Mouse (Mus musculus): ENCODE results near the gene Zzef1. TPM values are rescaled to one million over a fixed set of nuclear protein-coding genes. Genes with fewer than 3 reads are reported as not detected.

The Zzef1 gene
- polyA plus RNA-seq, 2 experiments = 4.4 to 5.1 TPM

GRCm38 (mm10) chr11:72944996-72945793 is 149.2 kb downstream of the Zzef1 start:
- Histone ChIP-seq H3K4me3 (ENCODE audit: insufficient read depth in 1 of 2, low read depth in 2 of 2, low read length in 2 of 2) (no peak overlapping the region), H3K9ac (replicated peaks) (no peak overlapping the region), H3K9me3 (ENCODE audit: control insufficient read depth, low read length) (no peaks in the 10 kb centered on the region), H3K36me3 (replicated peaks; ENCODE audit: control insufficient read depth, insufficient read depth, low read depth) (no peaks in the 10 kb centered on the region), H3K4me2 (ENCODE audit: low read depth) (no peak overlapping the region), H3K4me1 (replicated peaks; ENCODE audit: control insufficient read depth in 2 of 2, insufficient read depth in 2 of 2, low read length in 1 of 2) (peaks cover 2 to 20% of the 10 kb centered on the region in 2 experiments; a peak in 2 of 4 replicates), H3K27me3 (ENCODE audit: control insufficient read depth, insufficient read depth, low read length) (no peaks in the 10 kb centered on the region), H3K27ac (no peak overlapping the region)
- DNase-seq (ENCODE audit: low read depth in 3 of 3, low spot score in 3 of 3) (no peak), ATAC-seq (ENCODE audit: insufficient read depth) (no peak)
- WGBS (ENCODE audit: insufficient replicate concordance) = 31% methylated on average over 7 of the region's 7 CpGs
- no peak for TF ChIP-seq EP300 (IDR thresholded peaks at IDR 0.05; ENCODE audit: low read depth)
- no peak for TF ChIP-seq CTCF (IDR thresholded peaks at IDR 0.05; ENCODE audit: low read depth)

DNA sequence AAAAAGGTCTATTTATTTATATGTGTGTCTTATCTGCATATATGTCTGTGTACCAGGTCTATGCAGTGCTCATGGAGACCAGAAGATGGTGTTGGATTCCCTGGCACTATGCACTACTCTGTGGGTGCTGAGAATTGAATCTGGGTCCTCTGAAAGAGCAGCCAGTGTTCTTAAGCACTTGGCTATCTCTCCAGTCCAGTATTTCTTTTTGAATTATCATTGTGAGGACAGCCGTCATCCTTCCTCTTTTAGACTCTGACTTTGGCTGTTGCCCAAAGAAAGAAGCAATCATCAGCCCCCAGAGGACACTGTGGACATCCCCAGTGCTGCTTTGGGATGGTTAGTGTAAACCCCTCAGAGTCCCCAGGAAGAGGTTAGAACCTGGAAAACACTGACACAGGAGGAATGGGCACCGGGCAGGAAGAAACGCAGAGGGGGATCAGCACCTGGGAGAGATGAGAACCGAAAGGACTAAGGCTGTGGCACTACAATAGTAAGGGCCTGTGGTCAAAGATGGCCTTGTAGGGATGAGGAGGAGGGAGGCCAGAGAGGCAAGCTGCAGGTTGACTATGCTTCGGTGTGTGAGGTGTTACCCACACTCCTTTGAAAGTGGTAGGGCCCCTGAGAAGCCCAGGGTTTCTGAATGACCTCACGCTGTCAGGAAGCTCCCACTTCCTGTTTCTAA is 150.0 kb downstream of the Zzef1 start:
- no peaks in the 10 kb centered on the region for H3K36me3 ChIP-seq (replicated peaks; ENCODE audit: control insufficient read depth, insufficient read depth, low read depth)
- no peak for TF ChIP-seq CTCF (IDR thresholded peaks at IDR 0.05; ENCODE audit: low read depth)
- no peak for TF ChIP-seq EP300 (IDR thresholded peaks at IDR 0.05; ENCODE audit: low read depth)
- DNase-seq (ENCODE audit: low read depth in 3 of 3, low spot score in 3 of 3) (no peak), ATAC-seq (ENCODE audit: insufficient read depth) (peak; percentile 18; the same call in 1 of the 2 replicates)
- H3K9me3 ChIP-seq (ENCODE audit: control insufficient read depth, low read length) = no peaks in the 10 kb centered on the region
- no peak overlapping the region for H3K27ac ChIP-seq
- H3K4me3 ChIP-seq (ENCODE audit: insufficient read depth in 1 of 2, low read depth in 2 of 2, low read length in 2 of 2) = no peak overlapping the region
- H3K9ac ChIP-seq (replicated peaks) = no peak overlapping the region
- peaks cover 2 to 15% of the 10 kb centered on the region in 2 experiments; a peak in 2 of 4 replicates for H3K4me1 ChIP-seq (replicated peaks; ENCODE audit: control insufficient read depth in 2 of 2, insufficient read depth in 2 of 2, low read length in 1 of 2)
- H3K4me2 ChIP-seq (ENCODE audit: low read depth) = no peak overlapping the region
- 10% methylated on average over 6 of the region's 6 CpGs for WGBS (ENCODE audit: insufficient replicate concordance)
- H3K27me3 ChIP-seq (ENCODE audit: control insufficient read depth, insufficient read depth, low read length) = no peaks in the 10 kb centered on the region

GRCm38 (mm10) chr11:72946560-72947119 is 150.6 kb downstream of the Zzef1 start:
- Histone ChIP-seq H3K4me1 (replicated peaks; ENCODE audit: control insufficient read depth in 2 of 2, insufficient read depth in 2 of 2, low read length in 1 of 2) (peaks cover 2 to 16% of the 10 kb centered on the region in 2 experiments; a peak in 2 of 4 replicates), H3K27ac (no peak overlapping the region), H3K4me2 (ENCODE audit: low read depth) (no peak overlapping the region), H3K9me3 (ENCODE audit: control insufficient read depth, low read length) (no peaks in the 10 kb centered on the region), H3K27me3 (ENCODE audit: control insufficient read depth, insufficient read depth, low read length) (no peaks in the 10 kb centered on the region), H3K4me3 (ENCODE audit: insufficient read depth in 1 of 2, low read depth in 2 of 2, low read length in 2 of 2) (no peak overlapping the region), H3K36me3 (replicated peaks; ENCODE audit: control insufficient read depth, insufficient read depth, low read depth) (no peaks in the 10 kb centered on the region), H3K9ac (replicated peaks) (no peak overlapping the region)
- WGBS (ENCODE audit: insufficient replicate concordance) = 10% methylated on average over 6 of the region's 6 CpGs
- DNase-seq (ENCODE audit: low read depth in 3 of 3, low spot score in 3 of 3) (no peak), ATAC-seq (ENCODE audit: insufficient read depth) (no peak)
- TF ChIP-seq CTCF (IDR thresholded peaks at IDR 0.05; ENCODE audit: low read depth) = no peak
- TF ChIP-seq EP300 (IDR thresholded peaks at IDR 0.05; ENCODE audit: low read depth) = no peak

GRCm38 (mm10) chr11:72947840-72948239 is 151.8 kb downstream of the Zzef1 start:
- H3K4me2 ChIP-seq (ENCODE audit: low read depth) = no peak overlapping the region
- 66% methylated on average over 11 of the region's 11 CpGs for WGBS (ENCODE audit: insufficient replicate concordance)
- H3K36me3 ChIP-seq (replicated peaks; ENCODE audit: control insufficient read depth, insufficient read depth, low read depth) = no peaks in the 10 kb centered on the region
- DNase-seq (ENCODE audit: low read depth in 3 of 3, low spot score in 3 of 3) (no peak), ATAC-seq (ENCODE audit: insufficient read depth) (no peak)
- H3K4me3 ChIP-seq (ENCODE audit: insufficient read depth in 1 of 2, low read depth in 2 of 2, low read length in 2 of 2) = no peak overlapping the region
- peaks cover 2 to 22% of the 10 kb centered on the region in 2 experiments; a peak in 2 of 4 replicates for H3K4me1 ChIP-seq (replicated peaks; ENCODE audit: control insufficient read depth in 2 of 2, insufficient read depth in 2 of 2, low read length in 1 of 2)
- TF ChIP-seq EP300 (IDR thresholded peaks at IDR 0.05; ENCODE audit: low read depth) (no peak), CTCF (IDR thresholded peaks at IDR 0.05; ENCODE audit: low read depth) (no peak)
- H3K9ac ChIP-seq (replicated peaks) = no peak overlapping the region
- H3K27me3 ChIP-seq (ENCODE audit: control insufficient read depth, insufficient read depth, low read length) = no peaks in the 10 kb centered on the region
- H3K9me3 ChIP-seq (ENCODE audit: control insufficient read depth, low read length) = no peaks in the 10 kb centered on the region
- H3K27ac ChIP-seq = no peak overlapping the region

DNA sequence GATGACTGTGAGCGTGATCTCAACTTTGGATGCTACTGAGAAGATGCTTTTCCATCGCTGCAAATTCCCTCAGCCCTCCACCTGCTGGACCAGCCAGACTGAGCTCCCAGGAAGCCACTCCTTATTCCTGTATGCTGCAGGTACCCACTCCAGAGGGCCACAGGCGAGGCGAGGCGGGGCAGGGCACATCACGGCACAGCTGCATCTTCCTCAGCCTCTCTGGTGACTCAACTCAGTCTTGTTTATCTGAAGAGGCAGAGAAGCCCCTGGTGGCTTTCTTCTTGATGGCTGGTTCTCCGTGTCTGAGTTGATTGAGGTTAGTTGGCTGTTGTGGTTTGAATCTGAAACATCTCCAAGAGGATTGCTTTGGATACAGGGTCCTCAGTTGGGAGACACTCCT is 152.2 kb downstream of the Zzef1 start:
- Histone ChIP-seq H3K9me3 (ENCODE audit: control insufficient read depth, low read length) (no peaks in the 10 kb centered on the region), H3K9ac (replicated peaks) (no peak overlapping the region), H3K27me3 (ENCODE audit: control insufficient read depth, insufficient read depth, low read length) (no peaks in the 10 kb centered on the region), H3K4me1 (replicated peaks; ENCODE audit: control insufficient read depth in 2 of 2, insufficient read depth in 2 of 2, low read length in 1 of 2) (peaks cover 2 to 22% of the 10 kb centered on the region in 2 experiments; a peak in 2 of 4 replicates), H3K4me2 (ENCODE audit: low read depth) (no peak overlapping the region), H3K4me3 (ENCODE audit: insufficient read depth in 1 of 2, low read depth in 2 of 2, low read length in 2 of 2) (no peak overlapping the region), H3K27ac (no peak overlapping the region), H3K36me3 (replicated peaks; ENCODE audit: control insufficient read depth, insufficient read depth, low read depth) (no peaks in the 10 kb centered on the region)
- DNase-seq (ENCODE audit: low read depth in 3 of 3, low spot score in 3 of 3) = no peak
- 47% methylated on average over 7 of the region's 7 CpGs for WGBS (ENCODE audit: insufficient replicate concordance)
- no peak for TF ChIP-seq EP300 (IDR thresholded peaks at IDR 0.05; ENCODE audit: low read depth)
- TF ChIP-seq CTCF (IDR thresholded peaks at IDR 0.05; ENCODE audit: low read depth) = no peak
- ATAC-seq (ENCODE audit: insufficient read depth) = no peak

Measured in liver, embryonic 14.5 days (tissue).